Mouse (Mus musculus) heart, adult 11 months (tissue): ENCODE data around the gene Gm10073.
"Not testable (repeated sequence)": the region's sequence is repeated elsewhere in the genome, so short reads cannot be mapped to it uniquely, and the experiment has no call there.

Experiments used
- DNase-seq: peaks from one replicate; pipeline ENCODE4 v3.0.0; 2022

The Gm10073 gene

GRCm38 (mm10) chr8:106573168-106573567 lies at the start of gene Gm10073:
Gene Gm10073 (minus strand): TSS chr8:106573461.
- DNase-seq, result not testable (repeated sequence)

- DNase-seq, result no peak
Measured at GRCm38 (mm10) chr8:106623016-106623415, 49.8 kb upstream of the Gm10073 start.

GRCm38 (mm10) chr8:106620488-106620887 lies 47.2 kb upstream of the Gm10073 start:
- no peak for DNase-seq

GRCm38 (mm10) chr8:106619549-106620245 lies 46.4 kb upstream of the Gm10073 start:
- DNase-seq, result peak; percentile 94

- DNase-seq, result no peak
Measured at GRCm38 (mm10) chr8:106618324-106618723, 45.1 kb upstream of the Gm10073 start.

GRCm38 (mm10) chr8:106617865-106618264 lies 44.6 kb upstream of the Gm10073 start:
- no peak for DNase-seq

- DNase-seq, result no peak
Measured at GRCm38 (mm10) chr8:106617196-106617595, 43.9 kb upstream of the Gm10073 start.

GRCm38 (mm10) chr8:106616679-106617078 lies 43.4 kb upstream of the Gm10073 start:
- no peak for DNase-seq

GRCm38 (mm10) chr8:106615661-106616299 lies 42.5 kb upstream of the Gm10073 start:
- DNase-seq, result no peak

GRCm38 (mm10) chr8:106614704-106615103 lies 41.4 kb upstream of the Gm10073 start:
- DNase-seq, result no peak

GRCm38 (mm10) chr8:106612047-106612446 lies 38.8 kb upstream of the Gm10073 start:
- no peak for DNase-seq

- DNase-seq, result no peak
Measured at GRCm38 (mm10) chr8:106610958-106611640, 37.8 kb upstream of the Gm10073 start.

- DNase-seq, result no peak
Measured at GRCm38 (mm10) chr8:106609076-106609903, 36.0 kb upstream of the Gm10073 start.

GRCm38 (mm10) chr8:106608425-106608824 lies 35.2 kb upstream of the Gm10073 start:
- no peak for DNase-seq

- DNase-seq, result not testable (repeated sequence)
Measured at GRCm38 (mm10) chr8:106607783-106608182, 34.5 kb upstream of the Gm10073 start.

GRCm38 (mm10) chr8:106606601-106607145 lies 33.4 kb upstream of the Gm10073 start:
- DNase-seq, result no peak

- no peak for DNase-seq
Measured at GRCm38 (mm10) chr8:106606121-106606520, 32.9 kb upstream of the Gm10073 start.

- DNase-seq, result no peak
Measured at GRCm38 (mm10) chr8:106605657-106606056, 32.4 kb upstream of the Gm10073 start.

- no peak for DNase-seq
Measured at GRCm38 (mm10) chr8:106603933-106604332, 30.7 kb upstream of the Gm10073 start.

- DNase-seq, result peak; percentile 88
Measured at GRCm38 (mm10) chr8:106603131-106603819, 30.0 kb upstream of the Gm10073 start, which contains the start of gene Cdh1. Gene Cdh1 (plus strand): TSS chr8:106603351.

GRCm38 (mm10) chr8:106599265-106599979 lies 26.2 kb upstream of the Gm10073 start:
- DNase-seq, result no peak
